Mouse (Mus musculus) ovary, postnatal 36 days (tissue): ENCODE data around the gene Ncln.

Experiments used
- DNase-seq: peaks from one replicate; pipeline ENCODE4 v3.0.0; 2022; ENCODE audit warnings: low spot score, mixed read lengths

Gene Ncln

GRCm38 (mm10) chr10:81496264-81496901, at the start of gene Ncln:
Ncln (minus strand) TSS chr10:81496392.
- DNase-seq = peak; percentile 97

- DNase-seq = peak; percentile 100
These were observed 49.1 kb upstream of the Ncln start, which contains the start of gene Gna11 for GRCm38 (mm10) chr10:81545161-81545747. Gna11 (minus strand) TSS chr10:81545190.

DNA sequence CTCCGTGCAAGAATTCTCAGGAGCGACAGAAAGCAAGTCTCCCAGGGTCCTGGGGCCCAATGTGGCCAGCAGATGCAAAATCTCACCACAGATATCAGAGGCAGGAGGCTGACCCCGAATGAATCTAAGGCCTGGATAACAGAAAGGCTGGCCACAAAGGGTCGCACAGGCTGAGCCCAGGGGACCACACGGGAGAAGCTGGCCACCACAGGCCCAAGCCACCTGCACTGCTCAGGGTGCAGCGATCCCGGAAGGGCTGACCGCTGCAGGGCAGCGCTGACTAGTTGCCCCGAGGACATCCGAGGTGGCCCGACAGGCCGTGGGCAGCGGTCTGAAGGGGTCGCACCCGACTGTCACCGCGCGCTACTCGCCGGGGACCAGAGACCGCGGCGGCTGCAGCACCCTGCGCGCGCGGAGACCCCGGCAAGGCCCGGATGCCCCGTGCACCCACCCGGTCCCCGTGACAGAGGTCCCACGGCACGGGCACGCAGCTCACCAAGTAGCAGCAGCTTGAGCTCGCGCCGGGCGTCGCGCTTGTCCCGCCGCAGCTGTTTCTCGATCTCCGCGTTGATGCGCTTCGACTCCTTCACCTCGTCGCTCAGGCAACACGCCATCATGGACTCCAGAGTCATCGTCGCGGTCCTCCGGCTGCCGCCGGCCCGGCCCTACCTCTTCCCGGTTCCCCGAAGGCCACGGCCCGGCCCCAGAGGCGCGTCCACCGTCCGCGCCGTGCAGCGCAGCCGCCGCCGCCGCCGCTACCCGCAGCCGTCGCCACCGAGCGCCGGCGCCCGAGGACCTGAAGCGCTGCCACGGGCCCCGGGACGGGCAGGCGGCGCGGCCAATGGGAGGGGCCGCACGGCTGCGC, 48.3 kb upstream of the Ncln start:
- DNase-seq = no peak

- DNase-seq = no peak
These were observed 47.4 kb upstream of the Ncln start for GRCm38 (mm10) chr10:81543633-81544032.

DNA sequence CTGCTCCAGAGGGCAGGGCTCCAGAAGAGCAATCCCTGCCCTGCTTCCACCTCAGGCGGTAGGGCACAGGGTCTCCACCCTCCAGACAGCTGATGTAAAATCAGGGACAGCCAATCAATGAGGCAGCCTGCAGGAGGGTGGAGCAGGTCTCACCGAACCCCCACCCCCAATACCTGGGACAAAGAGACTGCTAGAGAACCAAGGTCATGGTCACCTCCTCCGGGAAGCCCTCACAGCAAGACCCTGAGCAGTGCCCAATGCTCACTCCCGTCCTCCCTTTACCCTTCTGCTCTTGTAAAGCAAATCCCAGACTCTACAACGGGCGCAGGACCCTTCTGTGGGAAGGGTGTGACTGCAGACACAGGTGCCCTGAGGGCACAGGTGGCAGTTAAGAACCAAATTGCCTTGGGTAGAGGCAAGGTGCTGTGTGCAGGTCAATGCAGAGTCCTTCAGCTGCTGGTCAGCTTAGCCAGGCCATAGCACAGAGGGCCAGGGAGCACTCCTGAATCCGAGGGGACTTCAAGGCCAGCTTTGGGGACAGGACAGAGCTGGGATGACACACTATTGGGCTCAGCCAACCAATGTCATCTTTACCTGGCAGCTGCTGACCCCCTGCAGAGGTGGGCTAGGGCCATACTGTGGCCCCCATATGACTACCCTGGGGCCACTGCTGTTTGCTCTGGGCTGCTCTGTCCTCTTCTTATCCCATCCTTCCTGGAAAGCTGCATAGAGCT, 46.7 kb upstream of the Ncln start:
- DNase-seq = no peak

GRCm38 (mm10) chr10:81541803-81542202, 45.6 kb upstream of the Ncln start:
- DNase-seq = peak; percentile 42

- no peak for DNase-seq
These were observed 45.2 kb upstream of the Ncln start for GRCm38 (mm10) chr10:81541363-81541762.

GRCm38 (mm10) chr10:81538321-81539048, 42.3 kb upstream of the Ncln start:
- no peak for DNase-seq

GRCm38 (mm10) chr10:81537429-81537828, 41.2 kb upstream of the Ncln start:
- DNase-seq = no peak

DNA sequence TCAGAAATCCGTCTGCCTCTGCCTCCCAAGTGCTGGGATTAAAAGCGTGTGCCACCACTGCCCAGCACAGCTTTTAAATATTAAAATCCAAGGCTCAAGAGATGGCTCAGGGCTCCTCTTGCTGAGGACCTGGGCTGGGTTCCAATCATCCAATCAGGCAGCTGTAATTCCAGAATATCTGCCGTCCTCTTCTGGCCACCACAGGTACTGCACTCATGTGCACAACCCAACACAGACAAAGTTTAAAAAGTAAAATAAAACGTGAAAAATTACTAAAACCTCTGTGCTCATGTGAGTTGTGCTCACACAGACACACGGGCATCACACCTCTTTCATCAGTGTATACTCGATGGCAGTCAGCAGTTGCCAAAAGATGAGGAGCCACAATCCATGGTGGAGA, 40.5 kb upstream of the Ncln start:
- no peak for DNase-seq

- no peak for DNase-seq
These were observed 38.6 kb upstream of the Ncln start for GRCm38 (mm10) chr10:81534826-81535225.

DNA sequence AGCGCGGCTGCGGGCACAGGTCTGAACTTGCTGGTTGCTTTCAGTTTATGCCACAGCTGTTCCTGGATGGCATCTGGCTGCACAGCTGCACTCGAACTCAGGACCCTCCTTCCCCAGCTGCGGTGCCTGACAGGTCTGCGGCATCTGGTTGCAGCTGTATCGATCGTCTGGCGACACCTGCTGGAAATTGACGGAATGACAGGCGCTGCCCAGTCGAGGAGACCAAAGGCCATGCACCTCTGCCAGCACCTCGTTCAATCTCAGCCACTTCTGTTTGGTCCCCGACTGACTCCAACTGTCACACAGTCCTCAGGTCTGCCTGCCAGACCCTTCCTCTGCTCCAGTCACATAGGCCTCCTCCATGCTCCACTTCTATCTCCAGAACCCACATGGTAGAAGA, 30.6 kb upstream of the Ncln start:
- DNase-seq = peak; percentile 75

DNA sequence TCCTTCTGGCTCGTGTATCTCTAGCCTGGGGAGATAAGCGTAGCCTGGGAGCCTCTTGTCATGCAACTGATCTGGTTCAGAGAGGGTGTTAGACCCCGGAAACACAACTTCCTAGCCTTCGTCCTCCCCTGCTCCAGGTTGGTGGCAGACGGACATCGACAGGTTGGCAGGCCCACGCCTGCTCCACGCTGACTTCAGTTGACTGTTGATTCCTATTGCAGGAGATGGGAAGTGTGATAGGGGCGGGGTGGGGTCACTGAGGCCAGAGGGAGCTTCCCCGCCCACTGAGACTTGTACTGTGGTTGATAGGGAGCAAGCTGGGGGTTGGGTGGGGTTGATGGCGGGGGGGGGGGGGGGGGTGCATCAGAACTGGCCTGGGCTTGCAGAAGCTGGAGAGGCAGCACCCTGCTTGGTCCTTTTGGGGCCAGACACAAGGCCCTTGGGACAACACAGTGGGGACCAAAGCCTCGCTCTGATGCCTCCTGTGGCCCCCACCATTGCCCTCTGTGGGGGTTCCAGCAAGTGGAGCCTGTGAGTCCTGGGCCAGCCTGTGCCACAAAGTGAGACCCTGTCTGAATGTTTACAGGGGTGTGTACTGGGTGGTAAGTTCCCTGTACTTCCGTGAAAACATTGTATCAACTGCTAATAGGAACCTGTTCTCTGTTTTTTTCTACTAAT, 29.0 kb upstream of the Ncln start:
- no peak for DNase-seq

DNA sequence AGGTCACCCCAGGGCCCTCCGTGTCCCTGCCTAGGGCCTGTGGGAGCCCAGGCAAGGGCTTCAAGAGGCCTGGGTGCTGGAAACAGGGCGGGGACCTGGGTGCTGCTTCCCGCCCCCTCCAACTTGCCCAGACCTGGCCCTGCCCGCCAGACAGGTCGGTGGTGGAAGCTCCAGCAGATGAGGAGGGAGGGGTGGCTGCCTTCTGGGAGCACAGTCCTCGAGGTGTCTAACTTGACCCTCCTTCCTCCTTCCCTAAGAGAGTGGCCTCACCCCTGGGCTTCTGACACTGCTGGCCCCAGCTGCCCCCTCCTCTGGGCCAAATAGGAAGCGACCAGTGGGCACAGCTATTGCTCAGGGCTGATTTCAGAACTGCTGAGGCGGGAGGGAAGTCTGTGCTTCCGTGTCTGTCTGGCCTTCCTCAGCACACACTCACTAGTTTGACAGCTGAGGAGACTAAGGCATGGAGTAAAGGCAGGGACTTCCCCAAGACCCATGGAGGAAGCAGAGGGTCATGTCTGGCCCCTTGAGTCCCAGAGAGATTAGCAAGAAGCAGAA, 27.9 kb upstream of the Ncln start, which contains the start of gene Gna15:
Gna15 (minus strand) TSS at position 175 of the 555 bp plus-strand sequence.
- no peak for DNase-seq

- no peak for DNase-seq
These were observed 27.4 kb upstream of the Ncln start for GRCm38 (mm10) chr10:81523570-81523969.

DNA sequence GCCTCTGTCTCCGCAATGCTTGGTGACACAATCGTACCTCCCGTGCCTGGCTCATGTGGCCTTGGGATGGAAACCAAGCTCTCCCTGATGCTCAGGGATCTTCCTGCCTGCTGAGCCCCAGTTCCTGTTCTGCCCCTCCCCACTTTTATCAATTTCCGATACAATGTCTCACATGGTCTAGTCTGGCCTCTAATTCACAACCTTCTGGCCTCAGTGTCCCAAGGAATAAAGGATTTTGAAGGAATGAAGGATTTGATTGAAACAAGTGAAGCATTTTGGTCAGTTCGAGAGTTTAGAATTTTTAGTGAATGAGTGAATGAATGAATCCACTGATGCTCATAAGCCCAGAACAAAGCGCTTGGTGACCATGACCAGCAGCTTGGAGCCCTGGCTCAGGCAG, 26.9 kb upstream of the Ncln start:
- no peak for DNase-seq

GRCm38 (mm10) chr10:81519978-81520365, 23.8 kb upstream of the Ncln start:
- DNase-seq = no peak

DNA sequence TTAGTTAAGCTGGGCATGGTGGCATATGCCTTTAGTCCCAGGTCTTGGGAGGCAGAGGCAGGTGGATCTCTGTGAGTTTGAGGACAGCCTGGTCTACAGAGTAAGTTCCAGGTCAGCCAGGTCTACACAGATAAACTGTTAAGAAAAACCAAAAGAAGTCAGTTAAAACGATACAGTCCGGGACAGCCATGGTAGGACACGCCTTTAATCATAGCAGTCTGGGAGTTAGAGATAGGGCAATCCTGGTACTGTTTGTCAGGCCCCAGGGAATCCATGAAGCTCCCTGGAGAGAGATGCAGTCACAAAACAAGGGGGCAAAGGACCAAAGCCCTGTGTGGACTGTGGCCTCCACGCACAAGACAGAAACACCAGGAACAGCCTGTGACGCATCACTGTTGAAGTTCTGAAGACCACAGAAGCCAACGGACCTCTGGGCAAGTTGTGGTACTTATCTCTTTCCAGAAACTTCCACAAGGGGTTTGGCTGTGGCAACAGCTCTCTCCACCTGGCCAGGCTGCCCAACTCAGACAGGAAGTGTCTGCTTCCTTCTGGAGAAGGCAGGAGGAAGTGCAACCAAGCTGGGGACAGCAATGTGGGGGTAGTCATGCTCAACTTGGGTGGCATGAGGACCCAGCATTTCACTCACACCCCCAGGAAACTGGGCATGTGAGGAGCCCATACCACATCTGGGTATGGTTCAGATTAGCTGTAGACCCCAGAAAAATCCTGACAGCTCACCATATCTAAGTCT, 23.2 kb upstream of the Ncln start:
- no peak for DNase-seq

- peak; percentile 63 for DNase-seq
These were observed 22.4 kb upstream of the Ncln start for GRCm38 (mm10) chr10:81518546-81518945.

GRCm38 (mm10) chr10:81517227-81517626, 21.0 kb upstream of the Ncln start:
- DNase-seq = no peak
